Mouse (Mus musculus): ENCODE measurements around the gene Sirt2. TPM values are rescaled to one million over a fixed set of nuclear protein-coding genes. Genes with fewer than 3 reads are reported as not detected.

Sirt2 gene
- total and polyA plus RNA-seq, 3 experiments = 35.7 to 72.4 TPM; not detected in 1

- Histone ChIP-seq H3K4me3 (ENCODE audit: control insufficient read depth in 1 of 2, insufficient read depth in 1 of 2, low read depth in 2 of 2, low read length in 2 of 2) (no peak overlapping the region), H3K27ac (ENCODE audit: control insufficient read depth, low read depth, low read length) (no peak overlapping the region), H3K36me3 (ENCODE audit: control insufficient read depth in 1 of 2, insufficient read depth in 2 of 2, low read length in 2 of 2) (no peaks in the 10 kb centered on the region), H3K4me1 (ENCODE audit: control insufficient read depth in 1 of 2, insufficient read depth in 2 of 2, low read length in 2 of 2) (no peaks in the 10 kb centered on the region), H3K27me3 (ENCODE audit: control insufficient read depth in 1 of 2, insufficient read depth in 2 of 2, low read length in 2 of 2) (no peaks in the 10 kb centered on the region), H3K9me3 (replicated peaks; ENCODE audit: insufficient read depth, low read length) (no peaks in the 10 kb centered on the region), H3K9ac (ENCODE audit: control insufficient read depth, low read depth, low read length, poor library complexity, severe bottlenecking) (no peak overlapping the region), H3K79me2 (ENCODE audit: control insufficient read depth, insufficient read depth, low read length, poor library complexity) (no peaks in the 10 kb centered on the region)
- TF ChIP-seq ZC3H11A (IDR thresholded peaks at IDR 0.05; ENCODE audit: low read depth, low read length) (no peak), JUND (IDR thresholded peaks at IDR 0.05; ENCODE audit: low read depth, low read length) (no peak), SMC3 (IDR thresholded peaks at IDR 0.05; ENCODE audit: low read depth, low read length) (no peak), POLR2AphosphoS5 (IDR thresholded peaks at IDR 0.05; ENCODE audit: borderline replicate concordance, low read depth, low read length) (no peak), ZNF384 (IDR thresholded peaks at IDR 0.05; ENCODE audit: low read depth, low read length) (no peak), USF2 (IDR thresholded peaks at IDR 0.05; ENCODE audit: borderline replicate concordance in 1 of 2, insufficient read depth in 1 of 2, low read depth in 1 of 2, low read length in 2 of 2) (no peak), RCOR1 (IDR thresholded peaks at IDR 0.05; ENCODE audit: low read depth, low read length) (no peak), CTCF (IDR thresholded peaks at IDR 0.05 in 2 of 3, conservative IDR thresholded peaks at IDR 0.05 in 1 of 3; ENCODE audit: control insufficient read depth in 1 of 3, insufficient read depth in 1 of 3, low read depth in 2 of 3, low read length in 3 of 3, poor library complexity in 1 of 3, severe bottlenecking in 1 of 3) (no peak)
- no peak for DNase-seq (ENCODE audit: low read depth, low spot score)
Measured at GRCm38 (mm10) chr7:28733211-28733610, 33.3 kb upstream of the Sirt2 start.

- Histone ChIP-seq H3K36me3 (ENCODE audit: control insufficient read depth in 1 of 2, insufficient read depth in 2 of 2, low read length in 2 of 2) (no peaks in the 10 kb centered on the region), H3K9me3 (replicated peaks; ENCODE audit: insufficient read depth, low read length) (no peaks in the 10 kb centered on the region), H3K4me3 (ENCODE audit: control insufficient read depth in 1 of 2, insufficient read depth in 1 of 2, low read depth in 2 of 2, low read length in 2 of 2) (no peak overlapping the region), H3K79me2 (ENCODE audit: control insufficient read depth, insufficient read depth, low read length, poor library complexity) (no peaks in the 10 kb centered on the region), H3K4me1 (ENCODE audit: control insufficient read depth in 1 of 2, insufficient read depth in 2 of 2, low read length in 2 of 2) (no peaks in the 10 kb centered on the region; a peak in 1 of 4 replicates), H3K9ac (ENCODE audit: control insufficient read depth, low read depth, low read length, poor library complexity, severe bottlenecking) (no peak overlapping the region), H3K27ac (ENCODE audit: control insufficient read depth, low read depth, low read length) (no peak overlapping the region), H3K27me3 (ENCODE audit: control insufficient read depth in 1 of 2, insufficient read depth in 2 of 2, low read length in 2 of 2) (no peaks in the 10 kb centered on the region)
- DNase-seq (ENCODE audit: low read depth, low spot score) = peak; percentile 48
- no peak for TF ChIP-seq ZNF384 (IDR thresholded peaks at IDR 0.05; ENCODE audit: low read depth, low read length)
- TF ChIP-seq MYC (IDR thresholded peaks at IDR 0.05; ENCODE audit: low read depth, low read length) = no peak
- no peak for TF ChIP-seq CHD1 (IDR thresholded peaks at IDR 0.05; ENCODE audit: low read depth, low read length)
- TF ChIP-seq SIN3A (IDR thresholded peaks at IDR 0.05; ENCODE audit: low read length) = no peak
- no peak for TF ChIP-seq TAL1 (IDR thresholded peaks at IDR 0.05; ENCODE audit: low read length)
- no peak for TF ChIP-seq USF2 (IDR thresholded peaks at IDR 0.05; ENCODE audit: borderline replicate concordance in 1 of 2, insufficient read depth in 1 of 2, low read depth in 1 of 2, low read length in 2 of 2)
Measured at GRCm38 (mm10) chr7:28735701-28736100, 30.8 kb upstream of the Sirt2 start.

- no peak for DNase-seq (ENCODE audit: low read depth, low spot score)
- H3K4me3 ChIP-seq (ENCODE audit: control insufficient read depth in 1 of 2, insufficient read depth in 1 of 2, low read depth in 2 of 2, low read length in 2 of 2) = no peak overlapping the region
- H3K36me3 ChIP-seq (ENCODE audit: control insufficient read depth in 1 of 2, insufficient read depth in 2 of 2, low read length in 2 of 2) = no peaks in the 10 kb centered on the region
- peaks cover 5% of the 10 kb centered on the region; the same call in 1 of the 2 replicates for H3K79me2 ChIP-seq (ENCODE audit: control insufficient read depth, insufficient read depth, low read length, poor library complexity)
- no peak overlapping the region for H3K9ac ChIP-seq (ENCODE audit: control insufficient read depth, low read depth, low read length, poor library complexity, severe bottlenecking)
- no peak for TF ChIP-seq CHD2 (IDR thresholded peaks at IDR 0.05; ENCODE audit: low read length)
- no peak for TF ChIP-seq HCFC1 (IDR thresholded peaks at IDR 0.05; ENCODE audit: low read depth, low read length)
- TF ChIP-seq ZMIZ1 (IDR thresholded peaks at IDR 0.05; ENCODE audit: low read depth, low read length) = no peak
- no peak for TF ChIP-seq ETS1 (IDR thresholded peaks at IDR 0.05; ENCODE audit: low read depth, low read length)
- TF ChIP-seq MAZ (IDR thresholded peaks at IDR 0.05; ENCODE audit: low read depth, low read length) = no peak
- no peak for TF ChIP-seq ZKSCAN1 (IDR thresholded peaks at IDR 0.05; ENCODE audit: low read depth, low read length)
- no peak for TF ChIP-seq RCOR1 (IDR thresholded peaks at IDR 0.05; ENCODE audit: low read depth, low read length)
- TF ChIP-seq USF2 (IDR thresholded peaks at IDR 0.05; ENCODE audit: borderline replicate concordance in 1 of 2, insufficient read depth in 1 of 2, low read depth in 1 of 2, low read length in 2 of 2) = no peak
- no peak for TF ChIP-seq BHLHE40 (IDR thresholded peaks at IDR 0.05; ENCODE audit: borderline replicate concordance, low read depth, low read length)
- H3K9me3 ChIP-seq (replicated peaks; ENCODE audit: insufficient read depth, low read length) = no peaks in the 10 kb centered on the region
- H3K27me3 ChIP-seq (ENCODE audit: control insufficient read depth in 1 of 2, insufficient read depth in 2 of 2, low read length in 2 of 2) = no peaks in the 10 kb centered on the region
- peaks cover 0 to 4% of the 10 kb centered on the region in 2 experiments; a peak in 1 of 4 replicates for H3K4me1 ChIP-seq (ENCODE audit: control insufficient read depth in 1 of 2, insufficient read depth in 2 of 2, low read length in 2 of 2)
- H3K27ac ChIP-seq (ENCODE audit: control insufficient read depth, low read depth, low read length) = no peak overlapping the region
Measured at GRCm38 (mm10) chr7:28739829-28740228, 26.7 kb upstream of the Sirt2 start.

All from MEL (cell line).